Mouse (Mus musculus): ENCODE measurements at regions not wholly inside any gene's neighbourhood (a gene's known extent, or its start where the extent isn't known, plus 50 kb on each side); places are given as distances from the start of the nearest gene placed in this dataset.

- peak; percentile 85 for DNase-seq (ENCODE audit: low spot score)
- Histone ChIP-seq H3K36me3 (no peaks in the 10 kb centered on the region), H3K27ac (peak overlapping the region; percentile 85), H3K4me3 (peak overlapping the region; percentile 46), H3K27me3 (ENCODE audit: low read depth, poor library complexity, severe bottlenecking) (peaks cover 13% of the 10 kb centered on the region), H3K9me3 (replicated peaks) (no peaks in the 10 kb centered on the region), H3K4me1 (peaks cover 49% of the 10 kb centered on the region)
- WGBS, result under 1% methylated on average over 27 of the region's 27 CpGs
Observed at GRCm38 (mm10) chr10:117570971-117571861, 58.1 kb upstream of the Cpm start.

DNA sequence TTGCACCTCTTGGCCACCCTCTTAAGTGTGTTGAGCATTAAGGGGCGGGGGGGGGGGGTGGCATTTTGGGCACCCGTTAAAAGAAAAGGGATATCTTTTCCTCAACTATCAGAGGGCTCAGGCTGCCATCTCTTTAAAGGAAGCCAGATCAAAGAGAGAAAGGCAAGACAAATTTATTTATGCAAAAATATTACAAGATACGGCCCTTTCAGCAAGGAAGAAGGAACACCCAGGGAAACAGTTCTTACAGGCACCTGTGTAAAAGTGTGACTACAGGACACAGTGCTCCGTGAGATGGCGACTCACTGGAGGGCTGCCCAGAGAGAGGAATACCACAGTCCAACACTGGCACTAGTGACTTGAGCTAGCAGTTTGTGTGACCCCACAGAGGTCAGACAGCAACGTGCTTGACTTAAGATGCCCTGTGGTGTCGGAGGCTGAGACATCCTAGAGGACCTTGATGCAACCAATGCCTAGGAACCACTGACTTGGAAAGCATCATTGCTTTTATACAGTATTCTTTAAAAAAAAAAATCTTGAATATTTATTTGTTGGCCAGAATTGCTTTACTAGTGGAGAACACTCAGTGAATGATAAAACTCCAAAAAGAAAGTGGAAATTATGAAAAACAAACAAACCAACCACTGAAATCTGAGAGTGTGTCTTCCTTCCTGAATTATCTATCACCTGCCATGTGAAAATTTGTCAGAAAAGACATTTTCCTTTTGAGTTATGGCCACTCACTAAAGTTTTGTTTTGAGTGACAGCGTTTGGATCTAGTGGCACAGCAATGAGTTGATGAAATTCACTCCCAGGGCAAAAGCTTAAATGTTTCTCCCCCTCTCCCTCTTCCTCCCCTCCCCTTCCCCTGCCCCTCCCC, 59.0 kb upstream of the Cpm start:
- H3K4me3 ChIP-seq, result peak overlapping the region; percentile 46
- H3K27me3 ChIP-seq (ENCODE audit: low read depth, poor library complexity, severe bottlenecking), result peaks cover 13% of the 10 kb centered on the region
- peaks cover 43% of the 10 kb centered on the region for H3K4me1 ChIP-seq
- H3K27ac ChIP-seq, result peak overlapping the region; percentile 85
- 59% methylated on average over 8 of the region's 8 CpGs for WGBS
- no peak for DNase-seq (ENCODE audit: low spot score)
- no peaks in the 10 kb centered on the region for H3K36me3 ChIP-seq
- no peaks in the 10 kb centered on the region for H3K9me3 ChIP-seq (replicated peaks)

- peaks cover 13% of the 10 kb centered on the region for H3K27me3 ChIP-seq (ENCODE audit: low read depth, poor library complexity, severe bottlenecking)
- no peak for DNase-seq (ENCODE audit: low spot score)
- 76% methylated on average over 11 of the region's 11 CpGs for WGBS
- peaks cover 46% of the 10 kb centered on the region for H3K4me1 ChIP-seq
- H3K27ac ChIP-seq, result 0 out of 2 replicates have a peak overlapping the region, but pooled peaks have one; percentile 28
- no peaks in the 10 kb centered on the region for H3K9me3 ChIP-seq (replicated peaks)
- H3K36me3 ChIP-seq, result no peaks in the 10 kb centered on the region
- no peak overlapping the region for H3K4me3 ChIP-seq
Observed at GRCm38 (mm10) chr10:117569301-117570079, 59.8 kb upstream of the Cpm start.

DNA sequence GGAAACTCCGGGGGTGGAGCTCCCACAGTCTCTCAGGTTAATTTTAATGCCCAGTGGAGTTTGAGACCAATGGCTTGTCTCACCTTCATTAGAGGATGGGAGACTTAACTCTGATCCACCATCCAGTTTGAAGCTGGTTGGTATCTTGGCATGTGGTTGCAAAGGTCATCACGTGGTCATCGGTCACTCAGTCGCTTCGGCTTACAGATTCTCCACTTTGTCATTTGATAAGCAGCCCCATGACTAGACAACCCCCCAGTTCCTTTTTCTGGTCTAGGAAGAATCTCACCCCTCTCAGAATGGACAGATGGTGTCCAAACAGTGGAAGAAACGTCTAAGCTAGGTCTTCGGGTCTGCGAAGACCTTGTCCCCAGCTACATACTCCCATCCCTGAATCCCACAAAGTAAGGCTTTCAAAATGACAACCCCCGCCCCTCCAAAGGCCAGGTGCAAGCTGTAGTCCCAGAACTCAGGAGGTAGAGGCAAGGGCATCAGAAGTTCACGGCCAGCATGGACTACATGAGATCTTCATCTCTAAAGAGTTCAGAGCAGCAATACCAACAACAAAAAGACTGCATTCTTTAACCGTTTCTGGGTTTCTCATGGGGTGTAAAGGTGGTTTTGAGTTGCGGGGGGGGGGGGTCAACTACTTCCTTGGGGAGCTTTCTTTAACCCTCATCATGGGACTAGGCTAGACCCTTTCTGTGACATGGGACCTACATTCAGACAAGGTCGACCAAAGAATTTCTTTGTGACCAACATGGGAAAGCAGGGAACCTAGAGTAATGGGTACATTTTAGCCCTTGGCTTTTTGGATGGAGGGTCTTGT, 60.6 kb upstream of the Cpm start:
- no peaks in the 10 kb centered on the region for H3K36me3 ChIP-seq
- DNase-seq (ENCODE audit: low spot score), result no peak
- H3K27me3 ChIP-seq (ENCODE audit: low read depth, poor library complexity, severe bottlenecking), result peaks cover 13% of the 10 kb centered on the region
- H3K9me3 ChIP-seq (replicated peaks), result no peaks in the 10 kb centered on the region
- 0 out of 2 replicates have a peak overlapping the region, but pooled peaks have one; percentile 28 for H3K27ac ChIP-seq
- WGBS, result 94% methylated on average over 13 of the region's 13 CpGs
- H3K4me1 ChIP-seq, result peaks cover 54% of the 10 kb centered on the region
- H3K4me3 ChIP-seq, result no peak overlapping the region

DNA sequence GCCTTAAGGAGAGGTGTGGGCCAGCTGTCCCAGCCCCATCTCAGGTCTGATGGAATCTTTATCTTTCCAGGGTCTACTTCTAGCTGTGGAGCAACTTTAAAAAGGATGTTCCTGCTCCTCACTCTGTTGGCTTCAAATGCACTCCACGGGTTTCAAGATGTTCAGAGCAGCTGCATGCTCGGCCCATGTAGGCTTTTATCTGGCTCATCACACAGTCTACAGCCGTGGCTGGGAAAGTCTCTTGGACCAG, 61.2 kb upstream of the Cpm start:
- no peak for DNase-seq (ENCODE audit: low spot score)
- Histone ChIP-seq H3K9me3 (replicated peaks) (no peaks in the 10 kb centered on the region), H3K27ac (no peak overlapping the region), H3K4me1 (peaks cover 59% of the 10 kb centered on the region), H3K36me3 (no peaks in the 10 kb centered on the region), H3K4me3 (no peak overlapping the region), H3K27me3 (ENCODE audit: low read depth, poor library complexity, severe bottlenecking) (peaks cover 12% of the 10 kb centered on the region)
- whole genome bisulfite sequencing, result 95% methylated on average over 3 of the region's 3 CpGs

DNA sequence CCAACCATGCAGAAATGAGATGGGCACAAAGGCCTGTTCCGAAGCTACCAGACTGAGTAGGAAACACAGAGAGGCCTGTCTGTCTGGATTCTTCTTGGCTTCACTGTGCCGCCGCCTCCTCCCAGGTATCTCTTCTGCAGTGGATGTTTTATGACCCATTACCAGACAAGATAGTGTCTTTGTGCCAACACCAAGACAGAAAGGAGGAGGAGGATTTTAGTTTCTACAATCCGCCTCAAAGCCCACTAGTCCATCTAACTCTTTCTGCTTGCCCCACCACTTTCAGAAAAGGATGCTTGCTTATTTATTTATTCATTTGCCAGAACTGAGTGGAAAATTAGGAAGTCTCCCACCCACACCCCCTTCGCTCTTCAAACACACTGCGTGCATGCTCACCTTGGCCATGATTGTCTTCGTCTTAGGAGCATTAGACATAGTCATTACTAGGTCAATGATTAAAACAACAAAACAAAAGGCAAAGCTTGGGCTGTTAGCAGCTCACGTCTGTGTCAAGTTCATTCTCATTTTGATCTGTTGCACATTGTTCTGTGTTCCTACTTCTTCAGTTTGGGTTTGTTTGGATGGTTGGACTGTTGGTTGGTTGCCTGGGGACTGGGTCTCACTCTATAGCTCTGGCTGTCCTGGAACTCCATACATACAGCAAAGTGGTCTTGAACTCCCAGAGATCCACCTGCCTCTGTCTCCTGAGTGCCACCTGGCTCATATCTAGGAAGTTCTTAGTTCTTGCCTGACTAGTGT, 61.7 kb upstream of the Cpm start:
- Histone ChIP-seq H3K27me3 (ENCODE audit: low read depth, poor library complexity, severe bottlenecking) (peaks cover 7% of the 10 kb centered on the region), H3K4me3 (no peak overlapping the region), H3K9me3 (replicated peaks) (no peaks in the 10 kb centered on the region), H3K27ac (no peak overlapping the region), H3K36me3 (no peaks in the 10 kb centered on the region), H3K4me1 (peaks cover 55% of the 10 kb centered on the region)
- DNase-seq (ENCODE audit: low spot score), result no peak
- 93% methylated on average over 8 of the region's 8 CpGs for WGBS

- peaks cover 51% of the 10 kb centered on the region for H3K4me1 ChIP-seq
- no peak overlapping the region for H3K4me3 ChIP-seq
- no peaks in the 10 kb centered on the region for H3K36me3 ChIP-seq
- WGBS, result 94% methylated on average over 8 of the region's 8 CpGs
- DNase-seq (ENCODE audit: low spot score), result no peak
- no peaks in the 10 kb centered on the region for H3K9me3 ChIP-seq (replicated peaks)
- no peak overlapping the region for H3K27ac ChIP-seq
- H3K27me3 ChIP-seq (ENCODE audit: low read depth, poor library complexity, severe bottlenecking), result no peaks in the 10 kb centered on the region; the same call in 1 of the 2 replicates
Observed at GRCm38 (mm10) chr10:117566648-117567378, 62.5 kb upstream of the Cpm start.

GRCm38 (mm10) chr10:117566204-117566603, 63.1 kb upstream of the Cpm start:
- 88% methylated on average over 3 of the region's 3 CpGs for whole genome bisulfite sequencing

DNA sequence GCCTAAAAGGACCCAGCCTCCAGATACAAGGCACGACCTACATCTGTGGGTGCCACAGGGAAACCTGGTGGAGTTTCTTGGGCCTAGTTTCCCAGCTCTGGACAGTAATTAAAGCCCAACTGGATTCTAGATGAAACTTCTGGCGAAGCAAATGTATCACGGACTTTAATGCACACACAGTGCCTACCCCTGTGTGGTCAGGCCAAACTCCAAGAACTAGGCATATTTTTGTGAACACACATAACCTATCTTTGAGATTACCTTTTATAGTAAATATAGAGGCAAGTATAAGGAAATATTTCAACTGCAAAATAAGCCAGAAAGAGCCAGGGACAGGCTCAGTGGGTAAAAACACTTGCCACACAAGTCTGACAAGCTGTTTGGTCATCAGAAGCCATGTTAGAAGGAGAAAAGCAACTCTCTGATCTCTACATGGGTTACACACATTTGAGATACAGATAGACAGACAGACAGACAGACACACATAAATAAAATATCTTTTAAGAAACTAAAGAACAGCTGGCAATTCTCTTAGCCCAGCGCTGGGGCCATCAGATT, 63.7 kb upstream of the Cpm start:
- DNase-seq (ENCODE audit: low spot score), result no peak
- no peak overlapping the region for H3K4me3 ChIP-seq
- no peaks in the 10 kb centered on the region for H3K9me3 ChIP-seq (replicated peaks)
- H3K36me3 ChIP-seq, result no peaks in the 10 kb centered on the region
- H3K27me3 ChIP-seq (ENCODE audit: low read depth, poor library complexity, severe bottlenecking), result no peaks in the 10 kb centered on the region
- H3K4me1 ChIP-seq, result peaks cover 45% of the 10 kb centered on the region
- 92% methylated on average over 4 of the region's 4 CpGs for WGBS
- no peak overlapping the region for H3K27ac ChIP-seq

More at GRCm38 (mm10) chr10:117566204-117566603, 63.1 kb upstream of the Cpm start:
- Histone ChIP-seq H3K36me3 (no peaks in the 10 kb centered on the region), H3K9me3 (replicated peaks) (no peaks in the 10 kb centered on the region), H3K4me1 (peaks cover 51% of the 10 kb centered on the region), H3K27me3 (ENCODE audit: low read depth, poor library complexity, severe bottlenecking) (no peaks in the 10 kb centered on the region), H3K27ac (no peak overlapping the region), H3K4me3 (no peak overlapping the region)
- DNase-seq (ENCODE audit: low spot score), result no peak

GRCm38 (mm10) chr10:117565110-117565509, 64.2 kb upstream of the Cpm start:
- 95% methylated on average over 3 of the region's 3 CpGs for WGBS
- DNase-seq (ENCODE audit: low spot score), result no peak

More at GRCm38 (mm10) chr10:117565110-117565509, 64.2 kb upstream of the Cpm start:
- Histone ChIP-seq H3K4me1 (peaks cover 40% of the 10 kb centered on the region), H3K4me3 (no peak overlapping the region), H3K36me3 (no peaks in the 10 kb centered on the region), H3K27me3 (ENCODE audit: low read depth, poor library complexity, severe bottlenecking) (no peaks in the 10 kb centered on the region), H3K27ac (peak overlapping the region; percentile 71; the same call in 1 of the 2 replicates), H3K9me3 (replicated peaks) (no peaks in the 10 kb centered on the region)
